Mouse (Mus musculus) megakaryocyte, embryonic 14.5 days (primary cell): Measurements from ENCODE around the gene Rsrp1. TPM values are rescaled to one million over a fixed set of nuclear protein-coding genes. Genes with fewer than 3 reads are reported as not detected.
"Not testable (repeated sequence)": the region's sequence is repeated elsewhere in the genome, so short reads cannot be mapped to it uniquely, and the experiment has no call there.

ENCODE experiments used
- H3K27me3 ChIP-seq: replicated peaks from 2 replicates; pipeline ENCODE3; 2012; ENCODE audit warnings: inconsistent platforms
- H3K36me3 ChIP-seq: replicated peaks from 2 replicates; pipeline ENCODE3; 2012; ENCODE audit warnings: low read length, inconsistent platforms, mixed read lengths
- H3K4me1 ChIP-seq: 2 replicates; pipeline ENCODE4 v1.6.1; 2012; ENCODE audit warnings: inconsistent platforms
- H3K4me3 ChIP-seq: replicated peaks from 2 replicates; pipeline ENCODE3; 2012; ENCODE audit warnings: moderate library complexity, mild to moderate bottlenecking, inconsistent platforms
- H3K9me3 ChIP-seq: 2 replicates; pipeline ENCODE4 v1.6.1; 2012; ENCODE audit warnings: inconsistent platforms
- FLI1 ChIP-seq: IDR thresholded peaks from 2 replicates; pipeline ENCODE4 v1.6.1; 2012; ENCODE audit warnings: low read length, inconsistent platforms, mixed read lengths
- GATA1 ChIP-seq: IDR thresholded peaks from 3 replicates; pipeline ENCODE4 v1.6.1; 2012; ENCODE audit warnings: mixed read lengths, low read length, inconsistent platforms, borderline replicate concordance
- polyA plus RNA-seq: library from polyadenylated mRNA; stranded (reverse); fragments of >175 nt; gene quantifications from 2 replicates; pipeline ENCODE4 v1.2.3, GENCODE M21; 2012; ENCODE audit warnings: low replicate concordance; ENCODE audit not compliant: insufficient read depth

Gene Rsrp1
- polyA plus RNA-seq, 1 experiment: 176 TPM

DNA sequence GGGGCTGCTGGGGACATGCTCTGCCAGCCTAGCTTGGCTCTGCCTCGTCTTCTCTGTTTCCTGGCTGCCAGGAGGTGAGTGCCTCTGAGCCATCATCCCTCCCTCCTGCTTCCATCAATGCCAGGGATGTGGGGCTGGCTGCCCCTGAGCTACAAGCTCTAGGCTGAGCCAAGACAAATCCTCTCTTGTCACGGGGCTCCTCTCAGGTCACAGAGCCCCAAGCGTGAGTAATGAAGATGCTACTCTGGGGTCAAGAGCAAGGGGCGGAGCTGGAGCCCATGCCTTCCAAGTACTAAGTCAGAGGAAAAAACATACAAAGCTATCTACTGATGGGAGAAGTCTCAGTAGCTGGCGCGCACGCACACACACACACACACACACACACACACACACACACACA, 20.3 kb upstream of the Rsrp1 start:
- Histone ChIP-seq H3K4me1 (peaks cover 4% of the 10 kb centered on the region; the same call in 1 of the 2 replicates), H3K9me3 (no peaks in the 10 kb centered on the region), H3K4me3 (no peak overlapping the region), H3K27me3 (no peaks in the 10 kb centered on the region), H3K36me3 (peaks cover 99% of the 10 kb centered on the region)
- no peak for TF ChIP-seq FLI1
- TF ChIP-seq GATA1: no peak

DNA sequence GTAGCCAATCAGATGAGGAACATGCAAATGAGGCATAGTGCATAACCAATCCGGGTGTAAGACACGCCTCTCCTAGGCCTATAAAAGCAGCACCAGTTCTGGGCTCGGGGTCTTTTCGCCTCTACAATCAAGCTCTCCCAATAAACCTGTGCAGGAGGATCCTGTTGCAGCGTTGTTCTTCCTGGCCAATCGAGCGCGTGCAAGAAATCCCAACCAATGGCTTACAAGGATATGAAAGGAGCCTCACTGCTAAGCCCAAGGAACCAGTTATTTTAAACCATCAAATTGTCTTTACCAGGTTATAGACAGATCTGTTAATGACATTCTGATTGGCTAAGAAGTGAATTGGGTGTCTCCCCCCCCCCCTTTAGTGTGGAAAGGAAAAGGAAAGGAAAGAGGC, 12.0 kb upstream of the Rsrp1 start:
- H3K4me3 ChIP-seq, H3K9me3 ChIP-seq, H3K27me3 ChIP-seq: not testable (repeated sequence)
- H3K4me1 ChIP-seq: peaks cover 40% of the 10 kb centered on the region
- peaks cover 61% of the 10 kb centered on the region for H3K36me3 ChIP-seq

DNA sequence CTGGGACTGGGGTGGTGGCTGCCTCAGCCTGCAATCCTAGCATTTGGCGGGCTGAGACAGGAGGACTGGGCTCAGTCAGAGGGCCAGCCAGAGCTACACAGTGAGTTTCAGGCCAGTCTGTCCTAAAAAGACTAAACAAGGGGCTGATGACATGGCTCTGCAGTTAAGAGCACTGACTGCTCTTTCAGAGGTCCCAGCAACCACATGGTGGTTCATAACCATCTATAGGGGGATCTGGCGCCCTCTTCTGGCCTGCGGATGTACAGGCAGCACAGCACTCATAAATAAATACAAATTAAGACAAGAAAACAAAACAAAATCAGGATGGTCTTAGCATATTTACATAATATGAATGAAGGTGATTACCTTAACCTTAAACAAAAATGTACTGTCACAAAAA, 10.0 kb upstream of the Rsrp1 start:
- H3K4me1 ChIP-seq: peaks cover 59% of the 10 kb centered on the region
- TF ChIP-seq GATA1: no peak
- no peak for TF ChIP-seq FLI1

DNA sequence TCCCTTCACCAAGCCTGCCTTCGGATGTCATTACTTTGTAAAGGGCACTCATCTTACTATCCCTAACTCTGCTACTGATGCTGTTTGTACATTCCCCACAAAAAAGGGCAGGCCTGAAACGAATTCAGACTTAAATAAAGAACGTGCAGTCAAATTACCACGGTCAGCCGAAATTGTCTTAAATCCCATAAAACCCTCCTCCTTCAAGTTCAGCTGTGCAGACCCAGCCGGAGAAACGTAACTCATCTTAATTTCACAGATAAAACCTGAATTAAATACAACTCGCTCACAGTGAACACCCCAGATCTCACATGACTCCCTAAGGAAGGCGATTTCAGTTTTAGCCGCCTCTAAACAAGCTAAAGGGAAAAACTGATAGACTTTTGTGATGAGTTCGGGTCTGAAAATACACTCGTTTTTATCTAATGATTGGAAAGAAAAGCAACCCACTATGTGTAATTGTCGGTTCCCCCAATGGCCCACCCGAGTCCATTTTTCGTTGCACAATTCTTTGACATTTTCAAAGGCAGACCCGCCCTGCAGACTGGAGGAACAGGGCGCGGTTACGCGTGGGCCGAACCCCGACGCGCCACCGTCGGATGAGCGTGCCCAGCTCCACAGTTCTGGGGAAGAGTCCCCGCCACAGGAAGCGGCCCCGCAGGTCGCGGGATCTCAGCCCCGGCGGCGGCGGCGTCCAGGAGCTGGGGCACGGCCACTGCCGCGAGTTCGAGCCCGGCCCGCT, 9.1 kb upstream of the Rsrp1 start:
- H3K36me3 ChIP-seq: peaks cover 32% of the 10 kb centered on the region
- no peaks in the 10 kb centered on the region for H3K9me3 ChIP-seq
- no peaks in the 10 kb centered on the region for H3K27me3 ChIP-seq
- H3K4me3 ChIP-seq: peak overlapping the region; percentile 97
- TF ChIP-seq GATA1 (no peak), FLI1 (no peak)
- H3K4me1 ChIP-seq: peaks cover 61% of the 10 kb centered on the region

More for the DNA sequence above, 10.0 kb upstream of the Rsrp1 start:
- Histone ChIP-seq H3K27me3 (no peaks in the 10 kb centered on the region), H3K36me3 (peaks cover 41% of the 10 kb centered on the region), H3K9me3 (no peaks in the 10 kb centered on the region), H3K4me3 (peak overlapping the region; percentile 97)

DNA sequence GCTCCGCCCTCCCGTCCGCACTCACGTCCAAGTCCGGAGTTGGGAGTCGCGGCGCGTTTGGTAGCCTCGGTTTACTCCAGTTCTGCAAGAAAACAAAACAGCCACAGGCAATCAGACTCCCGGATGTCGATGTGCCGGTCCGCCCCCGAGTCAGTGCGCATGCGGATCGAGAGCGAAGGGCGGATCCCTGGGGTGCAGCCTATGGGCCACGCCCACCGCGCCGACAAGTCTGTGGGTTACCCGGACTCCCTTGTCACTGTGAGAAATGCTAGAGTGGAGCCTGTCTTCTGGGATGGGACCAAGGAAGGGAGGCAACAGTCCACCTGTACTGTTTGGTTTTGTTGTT, 8.6 kb upstream of the Rsrp1 start, which contains the start of gene Tmem50a:
Gene Tmem50a, minus strand, starts transcription at position 161 of the 346 bp plus-strand sequence.
- H3K4me1 ChIP-seq: peaks cover 63% of the 10 kb centered on the region
- TF ChIP-seq GATA1 (no peak), FLI1 (no peak)
- peak within 1 kb of the TSS; percentile 97 for H3K4me3 ChIP-seq
- H3K27me3 ChIP-seq: no peaks in the 10 kb centered on the region
- no peaks in the 10 kb centered on the region for H3K9me3 ChIP-seq
- peaks cover 27% of the 10 kb centered on the region for H3K36me3 ChIP-seq

DNA sequence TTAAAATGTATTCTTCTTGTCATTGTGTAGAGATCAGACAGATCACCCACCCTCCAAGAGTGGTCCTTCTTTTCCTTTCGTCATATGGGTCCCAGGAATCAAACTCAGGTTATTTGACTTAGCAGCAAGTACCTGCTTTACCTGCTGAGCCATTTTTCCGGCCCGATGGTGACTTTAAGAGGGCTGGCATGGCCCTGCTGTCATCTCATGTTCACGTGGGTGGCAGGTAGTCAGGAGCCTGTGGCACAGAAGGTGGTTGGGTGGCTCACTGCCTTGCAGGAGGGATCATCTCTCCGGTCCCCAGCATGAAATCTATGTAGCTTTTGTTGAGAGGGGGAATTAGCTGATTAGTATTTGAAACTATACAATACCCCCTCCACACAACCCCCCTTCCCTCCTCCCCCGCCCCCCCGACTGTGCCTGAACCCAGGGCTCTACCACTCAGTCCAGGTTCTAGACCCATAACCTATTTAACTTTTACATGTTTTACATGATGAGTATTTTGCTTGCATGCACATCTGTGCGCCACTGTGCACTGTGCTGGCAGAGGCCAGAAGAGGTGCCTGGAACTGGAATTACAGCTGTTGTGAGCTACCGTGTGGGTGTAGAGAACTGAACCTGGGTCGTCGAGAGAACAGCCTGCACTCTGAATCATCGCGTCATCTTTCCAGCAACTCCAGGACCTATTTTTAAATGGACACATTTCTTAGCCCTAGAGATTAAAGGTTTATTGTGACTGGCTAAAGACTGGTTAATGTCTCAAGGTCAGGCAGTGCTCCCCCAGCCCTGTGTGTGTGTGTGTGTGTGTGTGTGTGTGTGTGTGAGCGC, 8.0 kb upstream of the Rsrp1 start:
- no peaks in the 10 kb centered on the region for H3K27me3 ChIP-seq
- H3K4me3 ChIP-seq: peak overlapping the region; percentile 97
- H3K36me3 ChIP-seq: peaks cover 23% of the 10 kb centered on the region
- H3K4me1 ChIP-seq: peaks cover 69% of the 10 kb centered on the region
- no peaks in the 10 kb centered on the region for H3K9me3 ChIP-seq
- TF ChIP-seq FLI1 (no peak), GATA1 (no peak)

DNA sequence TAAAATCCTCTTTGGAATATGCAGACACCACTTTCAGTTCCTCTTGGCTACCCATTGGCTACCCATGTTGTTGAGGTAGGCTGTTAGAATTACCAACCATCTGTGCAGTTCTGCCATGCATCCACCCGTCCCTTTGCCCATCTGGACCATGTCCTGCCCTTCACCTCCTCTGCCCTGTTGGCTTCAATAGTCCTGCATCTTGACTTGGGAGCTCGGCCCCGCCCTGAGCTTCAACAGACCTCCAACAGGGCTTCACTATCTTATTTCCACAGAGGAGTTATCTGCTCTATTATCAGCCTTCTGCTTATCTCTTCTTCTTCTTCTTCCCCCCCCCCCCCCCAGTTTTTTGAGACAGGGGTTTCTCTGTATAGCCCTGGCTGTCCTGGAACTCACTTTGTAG, 6.2 kb upstream of the Rsrp1 start:
- Histone ChIP-seq H3K36me3 (peaks cover 10% of the 10 kb centered on the region), H3K4me1 (peaks cover 81% of the 10 kb centered on the region), H3K9me3 (no peaks in the 10 kb centered on the region), H3K4me3 (no peak overlapping the region), H3K27me3 (no peaks in the 10 kb centered on the region)
- no peak for TF ChIP-seq GATA1
- no peak for TF ChIP-seq FLI1

DNA sequence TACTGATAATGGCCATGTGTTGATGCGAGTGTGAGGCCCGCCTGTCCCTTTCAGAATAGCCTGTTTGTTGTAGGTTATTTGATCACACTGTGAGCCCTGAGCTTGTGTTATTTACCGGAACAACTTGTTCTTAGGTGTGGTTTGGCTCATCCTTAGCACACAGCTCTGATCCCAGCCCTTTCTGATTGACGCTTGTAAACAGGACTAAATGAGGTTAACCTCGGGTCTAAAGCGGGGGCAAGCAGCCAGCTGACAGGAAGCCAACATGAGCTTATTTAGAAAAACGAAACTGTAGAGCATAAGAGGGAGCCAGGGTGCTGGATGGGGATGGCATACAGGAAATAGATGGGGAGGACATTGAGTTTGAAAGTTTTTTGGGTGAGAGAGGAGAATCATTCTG, 5.0 kb upstream of the Rsrp1 start:
- no peak for TF ChIP-seq FLI1
- TF ChIP-seq GATA1: no peak
- Histone ChIP-seq H3K4me3 (peak overlapping the region; percentile 65), H3K36me3 (peaks cover under 1% of the 10 kb centered on the region), H3K9me3 (no peaks in the 10 kb centered on the region), H3K27me3 (no peaks in the 10 kb centered on the region), H3K4me1 (peaks cover 81% of the 10 kb centered on the region)

DNA sequence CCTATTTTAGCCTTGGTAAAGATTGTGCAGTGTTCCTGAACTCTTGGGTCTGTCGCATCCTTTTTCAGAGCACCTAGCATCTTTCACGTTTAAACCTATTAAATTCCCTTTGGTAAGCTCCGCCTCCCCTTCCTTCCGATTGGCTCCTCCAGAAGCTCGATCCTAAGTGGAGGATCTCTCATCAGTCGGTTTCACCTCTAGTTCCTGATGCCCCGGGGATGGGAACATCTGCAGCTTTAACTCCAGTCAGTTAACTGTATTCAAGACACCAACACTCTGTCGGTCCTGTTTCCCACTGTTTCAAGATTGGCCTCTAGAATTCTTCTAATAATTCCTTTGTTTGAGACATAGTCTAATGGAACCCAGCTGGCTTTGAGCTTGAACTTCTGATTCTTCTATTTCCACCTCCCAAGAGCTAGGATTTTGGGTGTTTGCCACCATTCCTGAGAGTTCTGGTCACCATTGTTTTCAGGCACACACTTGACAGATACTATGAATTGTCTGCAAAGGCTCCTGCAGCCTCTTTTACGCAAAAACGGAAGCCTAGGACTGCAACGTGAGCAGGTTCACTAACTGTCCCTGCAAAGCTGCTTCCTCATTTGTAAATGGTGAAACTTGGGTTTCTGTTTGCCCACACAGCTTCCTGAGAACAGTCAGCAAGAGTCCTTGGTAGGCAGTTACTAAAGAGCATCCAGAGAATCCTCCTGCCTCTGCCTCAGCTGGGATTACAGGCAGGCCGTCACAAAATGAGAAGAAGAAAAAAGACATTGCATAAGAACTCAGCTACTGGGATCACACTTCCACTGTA, 3.5 kb upstream of the Rsrp1 start:
- no peaks in the 10 kb centered on the region for H3K27me3 ChIP-seq
- no peaks in the 10 kb centered on the region for H3K9me3 ChIP-seq
- peak overlapping the region; percentile 78 for H3K4me3 ChIP-seq
- no peak for TF ChIP-seq GATA1
- no peak for TF ChIP-seq FLI1
- peaks cover 79% of the 10 kb centered on the region for H3K4me1 ChIP-seq
- H3K36me3 ChIP-seq: peaks cover 13% of the 10 kb centered on the region

DNA sequence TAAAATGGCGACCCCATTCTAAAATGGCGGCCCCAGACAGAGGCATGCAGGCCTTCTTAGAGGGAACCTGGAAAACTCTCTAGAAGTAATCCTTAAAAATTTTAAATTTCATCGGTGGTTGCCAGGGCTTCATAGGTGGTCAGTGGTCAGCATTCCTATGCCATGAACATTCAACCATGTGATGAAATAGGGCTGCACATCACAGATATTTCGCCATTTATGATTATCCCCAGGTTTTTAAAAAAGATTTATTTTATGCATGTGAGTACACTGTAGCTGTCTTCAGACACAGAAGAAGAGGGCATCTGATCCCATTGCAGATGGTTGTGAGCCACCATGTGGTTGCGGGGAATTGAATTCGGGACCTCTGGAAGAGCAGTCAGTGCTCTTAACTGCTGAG, 2.8 kb upstream of the Rsrp1 start:
- Histone ChIP-seq H3K9me3 (no peaks in the 10 kb centered on the region), H3K4me1 (peaks cover 79% of the 10 kb centered on the region)
- TF ChIP-seq GATA1: no peak
- no peak for TF ChIP-seq FLI1

More for the DNA sequence above, 2.8 kb upstream of the Rsrp1 start:
- Histone ChIP-seq H3K27me3 (no peaks in the 10 kb centered on the region), H3K36me3 (peaks cover 20% of the 10 kb centered on the region), H3K4me3 (no peak overlapping the region)
